Mouse (Mus musculus) cerebellum, postnatal 4 days (tissue): ENCODE measurements around the gene Trim38.
"Not testable (repeated sequence)": the region's sequence is repeated elsewhere in the genome, so short reads cannot be mapped to it uniquely, and the experiment has no call there.

Experiments used
- DNase-seq, 2 experiments: peaks; one replicate each; pipeline ENCODE4 v3.0.0; 2022; ENCODE audit warnings: low spot score in 2 of 2, mixed read lengths in 1 of 2

The Trim38 gene

GRCm38 (mm10) chr13:23761871-23762821 is 7.6 kb upstream of the Trim38 start, which contains the start of gene Hist1h3a:
TSS of gene Hist1h3a (minus strand) at chr13:23762386.
- DNase-seq: not testable (repeated sequence)

- DNase-seq: no peak
Observed at GRCm38 (mm10) chr13:23763242-23763585, 6.5 kb upstream of the Trim38 start.

- DNase-seq: peak; percentile 61 to 76
Observed at GRCm38 (mm10) chr13:23763586-23764323, 6.0 kb upstream of the Trim38 start, which contains the start of gene Hist1h1a. TSS of gene Hist1h1a (plus strand) at chr13:23763666.

- DNase-seq: no peak
Observed at GRCm38 (mm10) chr13:23764324-23765171, 5.2 kb upstream of the Trim38 start.

GRCm38 (mm10) chr13:23765172-23765513 is 4.6 kb upstream of the Trim38 start:
- DNase-seq: no peak

GRCm38 (mm10) chr13:23766772-23767171 is 2.9 kb upstream of the Trim38 start:
- DNase-seq: no peak

- no peak for DNase-seq
Observed at GRCm38 (mm10) chr13:23768834-23769397, 797 bp upstream of the Trim38 start.

GRCm38 (mm10) chr13:23772561-23773313 is 3.0 kb downstream of the Trim38 start:
- peak in 1 of 2 experiments; percentile 9 for DNase-seq

GRCm38 (mm10) chr13:23778339-23778738 is 8.6 kb downstream of the Trim38 start:
- DNase-seq: no peak

GRCm38 (mm10) chr13:23779025-23779424 is 9.3 kb downstream of the Trim38 start:
- DNase-seq: no peak

GRCm38 (mm10) chr13:23792520-23792919 is 22.8 kb downstream of the Trim38 start:
- peak in 1 of 2 experiments; percentile 30 for DNase-seq

- DNase-seq: no peak
Observed at GRCm38 (mm10) chr13:23799405-23799804, 29.7 kb downstream of the Trim38 start.

GRCm38 (mm10) chr13:23804532-23804931 is 34.8 kb downstream of the Trim38 start:
- no peak for DNase-seq

- DNase-seq: no peak
Observed at GRCm38 (mm10) chr13:23806422-23807052, 36.8 kb downstream of the Trim38 start, which contains the start of gene Slc17a2. TSS of gene Slc17a2 (plus strand) at chr13:23806993.

GRCm38 (mm10) chr13:23816148-23816547 is 46.4 kb downstream of the Trim38 start:
- no peak for DNase-seq

GRCm38 (mm10) chr13:23820179-23820940 is 50.6 kb downstream of the Trim38 start:
- DNase-seq: no peak

- DNase-seq: no peak
Observed at GRCm38 (mm10) chr13:23822213-23822612, 52.5 kb downstream of the Trim38 start.

GRCm38 (mm10) chr13:23826606-23827005 is 56.9 kb downstream of the Trim38 start:
- no peak for DNase-seq

- no peak for DNase-seq
Observed at GRCm38 (mm10) chr13:23833053-23833452, 63.3 kb downstream of the Trim38 start.
